Mouse (Mus musculus) MEL (cell line): ENCODE data around the gene Creb3l1.

Source experiments
- CHD2 ChIP-seq: IDR thresholded peaks from 2 replicates; pipeline ENCODE4 v1.6.1; 2011; ENCODE audit warnings: low read length, improper control_type of control experiment
- CTCF ChIP-seq, 3 experiments: IDR thresholded peaks in 2 of 3; conservative IDR thresholded peaks in 1 of 3; 2 replicates each; pipeline ENCODE4 v1.5.1; 2011 to 2012; ENCODE audit warnings: low read length in 3 of 3, low read depth in 2 of 3, mild to moderate bottlenecking in 2 of 3, improper control_type of control experiment in 1 of 3, inconsistent platforms in 1 of 3, mixed read lengths in 1 of 3, moderate library complexity in 1 of 3; ENCODE audit not compliant: control insufficient read depth in 1 of 3, insufficient read depth in 1 of 3, poor library complexity in 1 of 3, severe bottlenecking in 1 of 3
- ELF1 ChIP-seq: IDR thresholded peaks from 2 replicates; pipeline ENCODE4 v1.6.1; 2014; ENCODE audit warnings: low read depth, mild to moderate bottlenecking, inconsistent platforms, low read length, improper control_type of control experiment, moderate library complexity
- POLR2A ChIP-seq, 2 experiments: IDR thresholded peaks; 2 replicates each; pipeline ENCODE4 v1.6.1; 2011 to 2012; ENCODE audit warnings: low read length in 2 of 2, mild to moderate bottlenecking in 2 of 2, control low read depth in 1 of 2, improper control_type of control experiment in 1 of 2, low read depth in 1 of 2, moderate library complexity in 1 of 2; ENCODE audit not compliant: control insufficient read depth in 1 of 2, insufficient read depth in 1 of 2, poor library complexity in 1 of 2
- RAD21 ChIP-seq: IDR thresholded peaks from 2 replicates; pipeline ENCODE4 v1.6.1; 2011; ENCODE audit warnings: mild to moderate bottlenecking, low read depth, low read length, improper control_type of control experiment
- USF1 ChIP-seq: IDR thresholded peaks from 2 replicates; pipeline ENCODE4 v1.6.1; 2014; ENCODE audit warnings: low read depth, mild to moderate bottlenecking, inconsistent platforms, low read length, improper control_type of control experiment, moderate library complexity
- ZC3H11A ChIP-seq: IDR thresholded peaks from 2 replicates; pipeline ENCODE4 v1.6.1; 2012; ENCODE audit warnings: low read depth, mild to moderate bottlenecking, inconsistent platforms, low read length, improper control_type of control experiment

- TF ChIP-seq USF1 (no peak), CHD2 (no peak), ELF1 (no peak), POLR2A (IDR thresholded peaks at IDR 0.05; ENCODE audit: control insufficient read depth in 1 of 2, insufficient read depth in 1 of 2, low read depth in 1 of 2, low read length in 2 of 2, poor library complexity in 1 of 2) (no peak), CTCF (IDR thresholded peaks at IDR 0.05 in 2 of 3, conservative IDR thresholded peaks at IDR 0.05 in 1 of 3; ENCODE audit: control insufficient read depth in 1 of 3, insufficient read depth in 1 of 3, low read depth in 2 of 3, low read length in 3 of 3, poor library complexity in 1 of 3, severe bottlenecking in 1 of 3) (no peak), RAD21 (no peak), ZC3H11A (no peak)
Observed at GRCm38 (mm10) chr2:91993409-91993808, 30.9 kb downstream of the Creb3l1 start.
